ENCODE assay signal across 9 mouse cellular contexts in genomic region chr6:99385059-99385604, GRCm38 (mm10).
DNase-seq lines count a peak whose midpoint lies in the region; ATAC-seq and TF ChIP-seq lines count a peak whose summit lies in the region.
"Had no signal": no experiment of that assay in that cellular context is flagged by ENCODE, and none has a peak within 500 bp of the region (broad histone marks: within the 10 kb centered on the region; RNA-seq: fewer than 3 reads in every experiment).

No protein-coding gene starts in this region.

- H3K9ac ChIP-seq in heart, postnatal 0 days (replicated peaks; ENCODE audit: low read depth, low read length) = no peak overlapping the region
- no peak overlapping the region for H3K9ac ChIP-seq in forebrain, embryonic 16.5 days (replicated peaks; ENCODE audit: low read depth, low read length)
- H3K9ac ChIP-seq: limb, embryonic 12.5 days had no signal

- no peak overlapping the region for H3K4me2 ChIP-seq in heart, postnatal 0 days (ENCODE audit: low read depth, low read length)
- no peak overlapping the region for H3K4me2 ChIP-seq in forebrain, embryonic 16.5 days (ENCODE audit: low read length)
- H3K4me2 ChIP-seq: limb, embryonic 12.5 days had no signal

- peak; percentile 30 for DNase-seq in heart, postnatal 0 days (ENCODE audit: low spot score)
- DNase-seq in heart, postnatal 25 days (ENCODE audit: low spot score) = no peak
- peak; percentile 7 for DNase-seq in Muller cell, postnatal 12 days (ENCODE audit: inconsistent ontology term)
- DNase-seq in fat pad, adult 2 months (ENCODE audit: extremely low read depth, low read depth, low spot score) = peak; percentile 95
- no peak for DNase-seq in retina, embryonic 14.5 days (ENCODE audit: low spot score)
- DNase-seq in left cerebral cortex, postnatal 36 days (ENCODE audit: low spot score in 2 of 2) = no peak

- peaks cover 3% of the 10 kb centered on the region for H3K4me1 ChIP-seq in heart, postnatal 0 days (ENCODE audit: control insufficient read depth, insufficient read depth)
- no peaks in the 10 kb centered on the region; the same call in 1 of the 2 replicates for H3K4me1 ChIP-seq in forebrain, embryonic 16.5 days (replicated peaks; ENCODE audit: control insufficient read depth, insufficient read depth, low read length)

- H3K27ac ChIP-seq in heart, postnatal 0 days (ENCODE audit: low read depth) = peak overlapping the region; percentile 27; the same call in 1 of the 2 replicates
- no peak overlapping the region for H3K27ac ChIP-seq in forebrain, embryonic 16.5 days (ENCODE audit: low read length)
- H3K27ac ChIP-seq: limb, embryonic 12.5 days had no signal

- ATAC-seq in heart, postnatal 0 days (ENCODE audit: insufficient read depth, low read depth) = 0 out of 2 replicates have a peak, but pooled peaks have one; percentile 16
- ATAC-seq in monocyte, adult 5-6 weeks (replicated peaks; ENCODE audit: insufficient number of reproducible peaks, low FRiP score, low TSS enrichment, poor library complexity, severe bottlenecking) = peak; percentile 33; the same call in 1 of the 2 replicates
- ATAC-seq in forebrain, embryonic 16.5 days = no peak

- H3K36me3 ChIP-seq in heart, postnatal 0 days (replicated peaks; ENCODE audit: control insufficient read depth, insufficient read depth, low read length) = 0 out of 2 replicates have a peak, but pooled peaks cover 3% of the 10 kb centered on the region
- H3K36me3 ChIP-seq in forebrain, embryonic 16.5 days (ENCODE audit: control insufficient read depth, insufficient read depth) = no peaks in the 10 kb centered on the region

- no peak for TF ChIP-seq EP300 in heart, postnatal 0 days (IDR thresholded peaks at IDR 0.05; ENCODE audit: low read depth)

- H3K27me3 ChIP-seq in heart, postnatal 0 days (ENCODE audit: control insufficient read depth, insufficient read depth, low read length) = no peaks in the 10 kb centered on the region
- no peaks in the 10 kb centered on the region for H3K27me3 ChIP-seq in forebrain, embryonic 16.5 days (replicated peaks; ENCODE audit: control insufficient read depth, insufficient read depth, low read length)
- H3K27me3 ChIP-seq: limb, embryonic 12.5 days had no signal

- no peaks in the 10 kb centered on the region for H3K9me3 ChIP-seq in heart, postnatal 0 days (replicated peaks; ENCODE audit: control insufficient read depth, low read length)
- no peaks in the 10 kb centered on the region for H3K9me3 ChIP-seq in forebrain, embryonic 16.5 days (ENCODE audit: control insufficient read depth, low read length)

- whole genome bisulfite sequencing in heart, postnatal 0 days = 59% methylated on average over 2 of the region's 2 CpGs
- WGBS in forebrain, embryonic 16.5 days = 79% methylated on average over 2 of the region's 2 CpGs

- intact Hi-C loops in heart, postnatal 25 days (cut with DNase I) = loop anchor here (5.0 kb wide), 1 partner anchor 137 kb away; the partner anchor contains the start of gene Foxp1
- intact Hi-C loops in left cerebral cortex, postnatal 36 days (cut with DNase I) = no loop called here

- no peak overlapping the region for H3K4me3 ChIP-seq in heart, postnatal 0 days (ENCODE audit: low read depth, low read length)
- no peak overlapping the region for H3K4me3 ChIP-seq in forebrain, embryonic 16.5 days (replicated peaks; ENCODE audit: low read length)
- H3K4me3 ChIP-seq: limb, embryonic 12.5 days had no signal

- TF ChIP-seq CTCF in heart, postnatal 0 days (IDR thresholded peaks at IDR 0.05; ENCODE audit: low read depth) = peak; percentile 64

Comparison
In these comparisons a context has a peak if more than half of its experiments do, and no peak if none do; other contexts are left out.
1. DNase-seq: peak in heart, postnatal 0 days (single experiment), Muller cell, postnatal 12 days (single experiment) and fat pad, adult 2 months (single experiment); none in heart, postnatal 25 days (single experiment), retina, embryonic 14.5 days (single experiment) and left cerebral cortex, postnatal 36 days (0 of 2).